Mouse (Mus musculus): ENCODE measurements around the gene Gpr3.

GRCm38 (mm10) chr4:133243538-133243937 lies 31.2 kb upstream of the Gpr3 start:
- no peak for TF ChIP-seq CTCF (IDR thresholded peaks at IDR 0.05; ENCODE audit: borderline replicate concordance, control insufficient read depth, extremely low read depth, insufficient read depth, low read length, poor library complexity)
- TF ChIP-seq POLR2A (IDR thresholded peaks at IDR 0.05; ENCODE audit: control insufficient read depth, extremely low read depth, insufficient read depth, low read length, poor library complexity) = no peak
